Mouse (Mus musculus): ENCODE data around the gene Slc38a3.

Gene Slc38a3

DNA sequence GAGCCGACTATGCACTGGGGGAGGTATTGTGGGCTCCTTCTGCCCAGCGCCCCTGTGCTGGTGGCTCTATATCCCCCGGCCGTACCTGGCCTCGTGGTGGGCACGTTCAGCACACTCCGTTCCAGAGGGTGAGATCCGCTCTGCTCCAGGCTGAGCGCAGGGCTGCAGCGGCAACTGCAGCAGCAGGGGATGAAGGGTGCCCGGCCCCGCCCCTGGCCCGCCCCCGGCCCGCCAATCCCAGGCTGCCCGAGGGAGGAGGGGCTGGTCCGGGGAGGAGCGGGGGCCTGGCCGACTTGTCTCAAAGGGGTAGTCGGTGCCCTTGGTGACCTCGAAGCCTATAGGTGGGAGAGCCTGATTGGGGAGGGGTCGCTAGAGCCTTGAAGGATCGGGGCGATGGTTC, 2.1 kb downstream of the Slc38a3 start:
- no peak for DNase-seq (ENCODE audit: low read depth in 2 of 2, low spot score in 2 of 2)

- DNase-seq (ENCODE audit: low read depth in 2 of 2, low spot score in 2 of 2), result no peak
Measured at GRCm38 (mm10) chr9:107666751-107667205, 2.6 kb downstream of the Slc38a3 start.

- no peak for DNase-seq (ENCODE audit: low read depth in 2 of 2, low spot score in 2 of 2)
Measured at GRCm38 (mm10) chr9:107665308-107665707, 4.0 kb downstream of the Slc38a3 start.

DNA sequence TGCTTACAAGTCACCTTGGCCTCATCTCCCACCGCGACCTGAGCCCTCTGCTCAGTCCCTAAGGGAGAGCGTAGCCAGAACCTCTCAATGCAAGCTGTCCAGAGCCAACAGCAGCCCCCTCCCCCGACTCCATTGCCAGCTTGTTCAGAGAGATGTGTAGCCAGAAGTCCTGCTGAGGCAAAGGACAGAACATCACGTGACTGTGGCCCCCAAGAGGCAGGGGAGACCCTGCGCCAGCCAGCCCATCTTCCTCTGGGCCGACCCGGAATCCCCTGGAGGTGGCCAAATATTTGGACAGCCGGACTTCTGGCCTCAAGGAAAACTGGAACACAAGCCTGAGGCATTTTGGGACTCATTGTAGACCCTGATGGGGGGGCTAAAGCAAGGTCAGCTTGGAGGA, 5.8 kb downstream of the Slc38a3 start:
- no peak for DNase-seq (ENCODE audit: low read depth in 2 of 2, low spot score in 2 of 2)

DNA sequence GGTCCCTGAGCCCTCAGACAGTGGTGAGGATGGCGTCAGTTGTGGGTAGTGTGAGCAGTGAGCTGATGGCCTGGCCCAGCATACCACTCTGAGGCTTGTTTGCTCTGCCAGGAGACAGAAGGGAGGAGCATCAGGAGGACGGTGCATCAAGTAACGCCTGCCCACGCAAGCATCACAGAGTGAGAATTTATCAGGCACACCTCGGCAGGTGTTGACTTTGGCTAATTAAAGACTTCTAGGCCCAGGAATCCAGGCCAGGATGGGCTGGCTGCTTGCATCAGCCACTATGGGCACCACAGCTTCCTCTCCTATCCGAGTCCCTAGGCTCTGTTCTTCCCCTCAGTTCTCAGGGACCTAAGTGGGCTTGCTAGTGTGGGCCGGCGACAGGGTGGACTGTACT, 7.0 kb downstream of the Slc38a3 start:
- no peak for DNase-seq (ENCODE audit: low read depth in 2 of 2, low spot score in 2 of 2)

DNA sequence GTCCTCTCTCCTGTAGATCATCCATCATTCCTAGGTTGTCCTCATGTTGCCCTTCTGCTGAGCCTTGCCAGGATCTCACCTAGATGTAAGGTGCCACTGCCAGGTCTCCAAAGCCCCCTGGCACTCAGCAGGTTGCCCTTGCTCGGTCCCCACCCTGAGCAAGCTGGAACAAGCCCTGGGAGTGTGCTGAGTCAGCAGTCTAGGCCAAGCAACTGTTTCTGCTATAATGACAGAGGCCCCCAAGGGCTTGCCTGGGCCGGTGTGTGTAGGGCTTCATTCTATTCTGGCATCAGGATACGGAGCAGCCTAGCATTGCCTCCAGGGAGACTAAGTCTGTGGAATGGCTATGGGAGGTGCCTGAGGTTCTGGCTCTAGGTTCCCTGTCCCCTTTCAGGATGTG, 8.6 kb downstream of the Slc38a3 start:
- DNase-seq (ENCODE audit: low read depth in 2 of 2, low spot score in 2 of 2), result no peak

- DNase-seq (ENCODE audit: low read depth in 2 of 2, low spot score in 2 of 2), result no peak
Measured at GRCm38 (mm10) chr9:107659961-107660360, 9.4 kb downstream of the Slc38a3 start.

GRCm38 (mm10) chr9:107659551-107659950, 9.8 kb downstream of the Slc38a3 start:
- no peak for DNase-seq (ENCODE audit: low read depth in 2 of 2, low spot score in 2 of 2)

DNA sequence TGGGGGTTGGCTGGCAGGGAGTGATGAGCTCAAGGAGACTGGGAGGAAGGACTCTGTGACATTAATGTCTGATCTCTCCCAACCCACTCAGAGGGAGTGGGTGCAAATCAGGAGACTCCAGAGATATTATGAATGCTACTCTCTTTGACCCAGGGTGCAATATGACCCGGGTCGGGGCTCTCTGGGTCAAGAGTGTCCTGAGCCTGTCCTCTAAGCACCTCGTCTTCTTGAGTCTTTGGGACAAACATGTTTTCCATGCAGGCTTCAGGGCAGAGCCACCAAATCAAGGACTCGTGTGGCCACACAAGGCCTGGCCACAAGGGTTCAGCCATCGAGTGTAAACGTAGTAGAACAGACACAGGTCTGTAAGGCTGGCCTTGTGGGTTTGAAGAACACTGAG, 11.2 kb downstream of the Slc38a3 start:
- DNase-seq (ENCODE audit: low read depth in 2 of 2, low spot score in 2 of 2), result no peak

- no peak for DNase-seq (ENCODE audit: low read depth in 2 of 2, low spot score in 2 of 2)
Measured at GRCm38 (mm10) chr9:107657144-107657543, 12.2 kb downstream of the Slc38a3 start.

GRCm38 (mm10) chr9:107654585-107654984, 14.7 kb downstream of the Slc38a3 start:
- DNase-seq (ENCODE audit: low read depth in 2 of 2, low spot score in 2 of 2), result no peak

- DNase-seq (ENCODE audit: low read depth in 2 of 2, low spot score in 2 of 2), result no peak
Measured at GRCm38 (mm10) chr9:107653474-107653873, 15.9 kb downstream of the Slc38a3 start.

- DNase-seq (ENCODE audit: low read depth in 2 of 2, low spot score in 2 of 2), result no peak
Measured at GRCm38 (mm10) chr9:107650708-107651481, 18.4 kb downstream of the Slc38a3 start.

DNA sequence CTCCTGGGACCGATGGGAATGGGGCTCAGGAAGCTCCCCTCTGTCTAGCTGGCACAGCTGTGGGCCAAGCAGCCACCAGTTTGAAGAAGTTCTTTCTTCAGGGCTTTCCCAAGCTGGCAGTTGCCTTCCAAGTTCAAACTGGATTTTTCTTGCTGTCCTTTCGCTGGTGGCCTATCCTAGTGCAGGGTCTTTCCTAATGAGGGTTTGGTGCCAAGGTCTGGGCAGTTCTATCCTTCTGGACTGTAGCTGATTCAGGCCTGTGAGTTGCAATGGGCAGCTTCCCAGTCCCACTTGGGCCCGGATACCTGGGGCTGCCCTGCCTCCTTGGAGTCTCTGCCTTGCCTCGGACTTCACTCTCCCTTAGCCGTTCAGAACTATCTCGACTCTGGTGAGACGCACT, 19.1 kb downstream of the Slc38a3 start:
- no peak for DNase-seq (ENCODE audit: low read depth in 2 of 2, low spot score in 2 of 2)

DNA sequence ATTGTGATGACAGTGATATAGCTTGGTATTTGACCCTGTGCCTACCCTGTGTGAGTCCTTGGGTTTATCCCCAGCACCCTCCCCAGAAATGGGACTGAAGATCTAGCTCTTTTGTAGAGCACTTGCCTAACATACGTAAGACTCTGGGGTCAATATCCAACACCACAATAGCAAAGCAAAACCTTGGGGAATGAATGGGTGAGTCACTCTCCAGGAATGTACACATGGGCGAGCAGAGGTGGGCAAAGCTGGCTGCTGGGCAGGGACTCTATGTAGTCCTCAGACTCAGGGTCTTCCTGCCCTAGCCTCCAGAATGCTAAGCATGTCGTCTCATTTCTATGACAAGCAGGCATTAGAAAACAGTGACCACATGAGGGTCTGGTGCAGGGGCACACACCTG, 20.6 kb downstream of the Slc38a3 start:
- DNase-seq (ENCODE audit: low read depth in 2 of 2, low spot score in 2 of 2), result no peak

- no peak for DNase-seq (ENCODE audit: low read depth in 2 of 2, low spot score in 2 of 2)
Measured at GRCm38 (mm10) chr9:107646975-107647374, 22.4 kb downstream of the Slc38a3 start.

- peak; percentile 76 to 80 for DNase-seq (ENCODE audit: low read depth in 2 of 2, low spot score in 2 of 2)
Measured at GRCm38 (mm10) chr9:107645577-107645976, 23.8 kb downstream of the Slc38a3 start.

DNA sequence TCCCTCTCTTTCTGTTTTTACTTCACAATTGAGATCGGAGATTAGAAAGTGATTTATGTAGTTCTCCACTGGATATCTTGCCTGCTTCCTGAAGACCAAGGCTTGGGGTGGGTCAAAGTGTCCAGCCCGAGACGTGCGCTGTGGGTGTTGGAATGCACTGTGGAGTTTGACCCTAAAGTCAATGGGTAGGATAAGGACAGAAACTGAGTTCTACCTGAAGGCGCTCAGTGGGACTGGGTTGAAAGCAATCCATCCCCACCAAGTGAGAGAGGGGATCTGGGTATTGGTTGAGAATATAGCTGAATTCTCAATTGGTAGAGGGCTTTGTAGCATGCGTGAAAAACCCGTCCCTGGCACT, 24.2 kb downstream of the Slc38a3 start:
- DNase-seq (ENCODE audit: low read depth in 2 of 2, low spot score in 2 of 2), result no peak

GRCm38 (mm10) chr9:107644495-107645152, 24.7 kb downstream of the Slc38a3 start:
- DNase-seq (ENCODE audit: low read depth in 2 of 2, low spot score in 2 of 2), result peak; percentile 90 to 92

- no peak for DNase-seq (ENCODE audit: low read depth in 2 of 2, low spot score in 2 of 2)
Measured at GRCm38 (mm10) chr9:107643544-107644214, 25.7 kb downstream of the Slc38a3 start.

GRCm38 (mm10) chr9:107641666-107642065, 27.7 kb downstream of the Slc38a3 start:
- no peak for DNase-seq (ENCODE audit: low read depth in 2 of 2, low spot score in 2 of 2)

- peak; percentile 34 to 43 for DNase-seq (ENCODE audit: low read depth in 2 of 2, low spot score in 2 of 2)
Measured at GRCm38 (mm10) chr9:107640257-107640772, 29.0 kb downstream of the Slc38a3 start.
